Mouse (Mus musculus) stomach, embryonic 15.5 days (tissue): Measurements from ENCODE around the gene Taar7d. TPM values are rescaled to one million over a fixed set of nuclear protein-coding genes. Genes with fewer than 3 reads are reported as not detected.
"Not testable (repeated sequence)": the region's sequence is repeated elsewhere in the genome, so short reads cannot be mapped to it uniquely, and the experiment has no call there.

Experiments used
- ATAC-seq: fragments of 200-750 bp; cut with Nextera tagmentation; 2 replicates; pipeline ENCODE4 v1.8.0; 2017; ENCODE audit warnings: low read depth, moderate number of reproducible peaks, moderate TSS enrichment; ENCODE audit not compliant: insufficient read depth, low FRiP score
- H3K27ac ChIP-seq: fragments of 300-500 bp; sonication (generic); 2 replicates; pipeline ENCODE4 v1.5.1; 2015; ENCODE audit warnings: mild to moderate bottlenecking, inconsistent platforms
- H3K27me3 ChIP-seq: fragments of 300-500 bp; sonication (generic); replicated peaks from 2 replicates; pipeline ENCODE4 v1.6.1; 2015; ENCODE audit warnings: inconsistent platforms
- H3K36me3 ChIP-seq: fragments of 300-500 bp; sonication (generic); 2 replicates; pipeline ENCODE4 v1.6.1; 2015; ENCODE audit warnings: inconsistent platforms
- H3K4me1 ChIP-seq: fragments of 300-500 bp; sonication (generic); 2 replicates; pipeline ENCODE4 v1.6.1; 2015; ENCODE audit warnings: inconsistent platforms
- H3K4me2 ChIP-seq: fragments of 300-500 bp; sonication (generic); 2 replicates; pipeline ENCODE4 v1.6.1; 2015; ENCODE audit warnings: mild to moderate bottlenecking, inconsistent platforms
- H3K4me3 ChIP-seq: fragments of 300-500 bp; sonication (generic); replicated peaks from 2 replicates; pipeline ENCODE4 v1.5.1; 2015; ENCODE audit warnings: inconsistent platforms
- H3K9ac ChIP-seq: fragments of 300-500 bp; sonication (generic); 2 replicates; pipeline ENCODE4 v1.6.1; 2015; ENCODE audit warnings: inconsistent platforms
- H3K9me3 ChIP-seq: fragments of 300-500 bp; sonication (generic); 2 replicates; pipeline ENCODE4 v1.6.1; 2016; ENCODE audit warnings: inconsistent platforms
- WGBS: fragments of 180-500 bp; shearing (Covaris S2); methylation state at CpG from one replicate; pipeline ENCODE4 v1.1.7; 2015; 5-methylcytosine and 5-hydroxymethylcytosine counted together
- polyA plus RNA-seq: library from polyadenylated mRNA; unstranded; fragments of >200 nt; fragmentation: Nextera tagmentation; extraction: Ambion mirVana; gene quantifications from 2 replicates; pipeline ENCODE4 v1.2.1, GENCODE M21; 2015

The Taar7d gene
- polyA plus RNA-seq, 1 experiment from 2014 or later = not detected

DNA sequence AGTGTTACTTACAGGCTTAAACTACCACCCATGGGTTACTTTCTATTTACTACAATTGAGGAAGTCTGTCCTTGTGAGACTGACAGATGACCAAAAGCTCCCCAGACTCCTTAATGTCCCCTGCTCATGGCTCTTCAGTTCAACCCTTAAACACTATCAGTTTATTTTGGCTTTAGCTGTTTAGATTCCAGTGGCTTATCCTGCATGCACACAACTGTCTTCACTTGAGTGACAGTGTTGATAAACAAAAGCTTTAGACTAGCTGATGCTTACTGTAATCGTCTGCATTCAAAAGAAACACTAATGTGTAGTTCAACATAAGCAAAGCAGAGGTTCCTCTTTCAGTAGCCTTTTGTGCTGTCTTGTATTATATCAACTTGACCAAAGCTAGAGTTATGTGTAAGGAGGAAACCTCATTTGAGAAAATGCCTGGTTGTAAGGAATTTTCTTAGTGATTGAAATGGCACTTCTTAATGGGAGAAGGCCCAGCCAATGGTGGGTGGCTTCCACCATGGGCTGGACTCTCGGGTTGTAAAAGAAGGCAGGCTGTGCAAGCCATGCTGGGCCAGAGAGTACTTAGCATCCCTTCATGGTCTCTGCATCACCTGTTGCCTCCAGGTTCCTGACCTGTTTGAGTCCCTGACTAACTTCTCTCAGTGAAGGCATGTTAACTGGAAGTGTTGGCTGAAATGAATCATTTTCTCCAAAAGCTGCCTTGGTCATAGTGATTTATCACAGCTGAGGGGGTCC, 13.3 kb downstream of the Taar7d start:
- no peak overlapping the region for H3K27ac ChIP-seq
- H3K4me1 ChIP-seq = no peaks in the 10 kb centered on the region
- no peak overlapping the region for H3K4me2 ChIP-seq
- no peak overlapping the region for H3K9ac ChIP-seq
- no peaks in the 10 kb centered on the region for H3K27me3 ChIP-seq
- no peaks in the 10 kb centered on the region for H3K36me3 ChIP-seq
- H3K9me3 ChIP-seq = no peaks in the 10 kb centered on the region
- no peak for ATAC-seq
- no peak overlapping the region for H3K4me3 ChIP-seq
- WGBS = 27% methylated on average over 2 of the region's 2 CpGs

DNA sequence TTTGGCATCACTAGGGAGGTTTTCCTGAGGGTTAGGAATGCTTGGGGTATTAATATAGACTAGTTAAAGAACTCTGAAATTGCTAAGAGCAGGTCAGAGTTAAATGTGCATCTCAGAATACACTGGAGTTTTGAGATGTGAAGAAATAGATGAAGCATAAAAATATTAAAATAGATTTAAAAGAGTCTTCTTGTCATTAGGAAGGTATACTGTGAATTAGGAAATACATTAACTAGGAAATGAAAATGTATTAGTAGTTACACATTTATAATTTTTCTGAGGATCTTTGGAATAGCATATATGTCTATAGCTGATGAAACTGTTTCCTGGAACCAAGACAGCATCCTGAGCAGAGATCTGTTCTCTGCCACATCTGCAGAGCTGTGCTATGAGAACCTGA, 22.2 kb downstream of the Taar7d start, which contains the start of gene Taar7f:
TSS of gene Taar7f (plus strand) at position 301 of the 400 bp plus-strand sequence.
- Histone ChIP-seq H3K27ac (no peak within 1 kb of the TSS), H3K4me2 (no peak within 1 kb of the TSS), H3K9me3 (no peaks in the 10 kb centered on the region), H3K9ac (no peak within 1 kb of the TSS), H3K4me1 (no peaks in the 10 kb centered on the region), H3K4me3 (no peak within 1 kb of the TSS), H3K27me3 (no peaks in the 10 kb centered on the region), H3K36me3 (no peaks in the 10 kb centered on the region)
- no peak for ATAC-seq

DNA sequence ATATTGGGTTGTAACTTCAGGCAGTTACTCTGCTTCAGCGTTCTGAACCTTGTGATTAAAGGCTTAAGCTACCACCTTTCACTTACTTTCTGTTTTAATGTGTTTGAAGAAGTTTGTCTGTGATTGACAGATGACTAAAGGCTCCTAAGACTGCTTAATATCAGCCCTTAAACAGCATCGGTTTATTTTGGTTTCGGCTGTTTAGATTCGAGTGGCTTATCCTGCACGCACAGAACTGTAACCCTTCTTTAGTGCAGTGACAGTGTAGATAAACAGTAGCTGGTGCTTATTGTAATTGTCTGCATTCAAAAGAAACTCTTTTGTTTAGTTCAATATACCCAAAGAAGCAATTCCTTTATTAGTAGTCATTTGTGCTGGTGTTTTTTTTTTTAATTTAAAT, 25.0 kb downstream of the Taar7d start:
- ATAC-seq = no peak
- Histone ChIP-seq H3K27ac (no peak overlapping the region), H3K4me1 (no peaks in the 10 kb centered on the region), H3K9ac (no peak overlapping the region), H3K36me3 (no peaks in the 10 kb centered on the region), H3K4me3 (no peak overlapping the region), H3K9me3 (no peaks in the 10 kb centered on the region), H3K4me2 (no peak overlapping the region), H3K27me3 (no peaks in the 10 kb centered on the region)
- 38% methylated on average over 5 of the region's 5 CpGs for WGBS

DNA sequence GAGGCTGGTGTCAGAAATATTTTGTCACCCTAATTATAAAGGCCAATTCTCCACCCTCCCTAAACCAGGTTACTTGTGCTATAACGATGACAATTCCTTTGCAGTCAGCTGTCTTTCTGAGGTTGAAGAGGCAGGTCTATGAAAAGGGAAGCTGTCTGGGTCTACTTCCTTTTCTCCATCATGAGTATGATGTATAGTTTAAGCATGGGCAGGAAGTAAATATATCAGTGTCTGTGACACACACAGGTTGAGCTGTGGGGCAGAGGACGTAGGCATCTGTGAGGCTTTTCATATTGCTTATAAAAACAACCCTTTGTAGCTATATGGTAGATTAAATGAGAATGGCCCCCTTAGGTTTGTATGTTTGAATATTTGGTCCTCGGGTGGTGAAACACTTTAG, 32.0 kb downstream of the Taar7d start:
- Histone ChIP-seq H3K4me2 (no peak overlapping the region), H3K27ac (no peak overlapping the region), H3K4me1 (no peaks in the 10 kb centered on the region), H3K4me3 (no peak overlapping the region), H3K27me3 (no peaks in the 10 kb centered on the region), H3K9me3 (no peaks in the 10 kb centered on the region), H3K36me3 (no peaks in the 10 kb centered on the region), H3K9ac (no peak overlapping the region)
- 75% methylated on average over 3 of the region's 3 CpGs for WGBS
- no peak for ATAC-seq

DNA sequence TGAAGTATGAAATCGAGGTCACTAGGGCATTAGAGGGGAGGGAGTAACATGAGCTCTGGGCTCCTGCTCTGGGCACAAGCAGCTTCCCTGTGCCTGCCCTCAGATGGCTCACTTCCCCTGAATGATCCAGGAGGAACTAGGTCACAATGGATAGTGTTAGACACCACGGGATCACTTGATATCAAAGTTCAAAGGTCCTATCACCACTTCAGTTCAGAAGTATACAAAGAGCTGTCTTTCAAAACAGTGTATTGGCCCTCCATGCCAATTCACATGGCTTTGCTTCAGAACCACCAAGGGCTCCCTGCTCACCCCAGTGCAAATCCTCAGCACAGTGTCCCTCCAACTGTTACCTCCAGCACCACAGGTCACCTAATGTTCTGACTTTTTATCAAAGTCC, 47.7 kb downstream of the Taar7d start:
- not testable (repeated sequence) for H3K4me2 ChIP-seq, H3K36me3 ChIP-seq, ATAC-seq, H3K4me1 ChIP-seq, H3K4me3 ChIP-seq, H3K27ac ChIP-seq, H3K9ac ChIP-seq, H3K9me3 ChIP-seq, H3K27me3 ChIP-seq
- 45% methylated on average over 2 of the region's 2 CpGs for WGBS

DNA sequence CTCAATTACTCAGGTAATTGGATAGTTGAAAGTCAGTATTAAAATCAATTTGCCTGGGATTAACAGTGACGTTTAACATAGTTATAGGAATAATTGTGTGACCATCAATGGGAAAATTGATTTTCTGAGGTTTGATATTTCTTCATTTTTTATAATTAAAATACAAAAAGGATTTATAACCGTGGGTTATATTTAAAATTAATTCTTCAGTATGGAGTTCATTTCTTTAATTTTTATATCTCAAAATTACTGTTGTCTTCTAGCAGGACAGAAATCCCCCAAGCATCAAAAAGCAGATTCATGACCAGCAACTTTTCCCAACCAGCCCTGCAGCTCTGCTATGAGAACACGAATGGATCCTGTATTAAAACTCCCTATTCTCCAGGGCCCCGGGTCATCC, 49.2 kb downstream of the Taar7d start, which contains the start of gene Taar8a:
TSS of gene Taar8a (plus strand) at position 301 of the 400 bp plus-strand sequence.
- ATAC-seq, H3K36me3 ChIP-seq, H3K4me2 ChIP-seq, H3K4me3 ChIP-seq, H3K9ac ChIP-seq, H3K27ac ChIP-seq, H3K4me1 ChIP-seq, H3K9me3 ChIP-seq, H3K27me3 ChIP-seq: not testable (repeated sequence)
- 75% methylated on average over 2 of the region's 4 CpGs for WGBS

Other genes with a start within 250 kb of the Taar7d start
- gene Rps12, start 239.9 kb upstream of the Taar7d start, polyA plus RNA-seq = 150 and 170 TPM in 2 replicates
- 14.8 and 19.8 TPM in 2 replicates for gene Slc18b1, start 230.2 kb upstream of the Taar7d start, polyA plus RNA-seq
- 0.41 and 0.67 TPM in 2 replicates for gene Vnn3, start 175.8 kb upstream of the Taar7d start, polyA plus RNA-seq
- gene Vnn1, start 132.5 kb upstream of the Taar7d start, polyA plus RNA-seq = 3.0 and 4.1 TPM in 2 replicates
- not detected in 2 replicates for gene Taar1, start 106.9 kb upstream of the Taar7d start, polyA plus RNA-seq
- gene Taar2, start 88.7 kb upstream of the Taar7d start, polyA plus RNA-seq = not detected in 2 replicates
- gene Taar3, start 77.7 kb upstream of the Taar7d start, polyA plus RNA-seq = not detected in 2 replicates
- gene Taar4, start 66.7 kb upstream of the Taar7d start, polyA plus RNA-seq = not detected in 2 replicates
- gene Taar5, start 56.5 kb upstream of the Taar7d start, polyA plus RNA-seq = not detected in 2 replicates
- gene Taar6, start 41.6 kb upstream of the Taar7d start, polyA plus RNA-seq = not detected in 2 replicates
- gene Taar7a, start 33.7 kb upstream of the Taar7d start, polyA plus RNA-seq = not detected in 2 replicates
- gene Taar7b, start 27.3 kb upstream of the Taar7d start, polyA plus RNA-seq = not detected in 2 replicates
- gene Taar7e, start 10.4 kb downstream of the Taar7d start, polyA plus RNA-seq = not detected in 2 replicates
- not detected in 2 replicates for gene Taar7f, start 22.3 kb downstream of the Taar7d start, polyA plus RNA-seq
- not detected in 2 replicates for gene Taar8a, start 49.3 kb downstream of the Taar7d start, polyA plus RNA-seq
- not detected in 2 replicates for gene Taar8b, start 65.1 kb downstream of the Taar7d start, polyA plus RNA-seq
- gene Taar8c, start 74.7 kb downstream of the Taar7d start, polyA plus RNA-seq = not detected in 2 replicates
- gene Taar9, start 82.3 kb downstream of the Taar7d start, polyA plus RNA-seq = 0.13 TPM in 1 of 2 replicates, not detected in the other
- 87.8 and 91.1 TPM in 2 replicates for gene Stx7, start 122.1 kb downstream of the Taar7d start, polyA plus RNA-seq
- gene Moxd1, start 196.3 kb downstream of the Taar7d start, polyA plus RNA-seq = 10.9 and 14.9 TPM in 2 replicates